Mouse (Mus musculus): ENCODE results near the gene Cdk5. TPM values are rescaled to one million over a fixed set of nuclear protein-coding genes. Genes with fewer than 3 reads are reported as not detected.

The Cdk5 gene
- total and polyA plus RNA-seq, 3 experiments: 12.7 to 26.6 (median 14.3) TPM

- H3K4me1 ChIP-seq (ENCODE audit: insufficient read depth, low read depth, low read length): peaks cover 69% of the 10 kb centered on the region
- peak overlapping the region; percentile 73; the same call in 1 of the 2 replicates for H3K4me3 ChIP-seq (ENCODE audit: low read depth, low read length)
- no peak for ATAC-seq (ENCODE audit: extremely low read depth, insufficient number of reproducible peaks, low FRiP score, poor library complexity, severe bottlenecking)
These were observed 23.3 kb upstream of the Cdk5 start for GRCm38 (mm10) chr5:24446630-24447029.

GRCm38 (mm10) chr5:24445428-24446080 is 22.2 kb upstream of the Cdk5 start:
- no peak for DNase-seq (ENCODE audit: low spot score)
- H3K27me3 ChIP-seq (ENCODE audit: insufficient read depth, low read length): no peaks in the 10 kb centered on the region
- H3K4me3 ChIP-seq (ENCODE audit: low read depth, low read length): peak overlapping the region; percentile 88
- H3K4me1 ChIP-seq (ENCODE audit: insufficient read depth, low read depth, low read length): peaks cover 63% of the 10 kb centered on the region
- H3K9me3 ChIP-seq (replicated peaks): no peaks in the 10 kb centered on the region
- H3K36me3 ChIP-seq (replicated peaks): peaks cover 44% of the 10 kb centered on the region
- no peak for TF ChIP-seq GATA1 (IDR thresholded peaks at IDR 0.05; ENCODE audit: borderline replicate concordance, low read length)
- no peak for TF ChIP-seq CTCF (IDR thresholded peaks at IDR 0.05; ENCODE audit: low read depth, low read length)
- TF ChIP-seq POLR2AphosphoS5 (IDR thresholded peaks at IDR 0.05; ENCODE audit: insufficient replicate concordance, low read depth, low read length): no peak
- ATAC-seq (ENCODE audit: extremely low read depth, insufficient number of reproducible peaks, low FRiP score, poor library complexity, severe bottlenecking): no peak

More at GRCm38 (mm10) chr5:24446630-24447029, 23.3 kb upstream of the Cdk5 start:
- H3K36me3 ChIP-seq (replicated peaks): peaks cover 33% of the 10 kb centered on the region
- H3K9me3 ChIP-seq (replicated peaks): no peaks in the 10 kb centered on the region
- no peaks in the 10 kb centered on the region for H3K27me3 ChIP-seq (ENCODE audit: insufficient read depth, low read length)
- no peak for DNase-seq (ENCODE audit: low spot score)
- TF ChIP-seq GATA1 (IDR thresholded peaks at IDR 0.05; ENCODE audit: borderline replicate concordance, low read length): no peak
- no peak for TF ChIP-seq POLR2AphosphoS5 (IDR thresholded peaks at IDR 0.05; ENCODE audit: insufficient replicate concordance, low read depth, low read length)
- TF ChIP-seq CTCF (IDR thresholded peaks at IDR 0.05; ENCODE audit: low read depth, low read length): no peak
- TF ChIP-seq TAL1 (conservative IDR thresholded peaks at IDR 0.05; ENCODE audit: low read depth, low read length): no peak
- no peak for TF ChIP-seq GATA2 (IDR thresholded peaks at IDR 0.05; ENCODE audit: borderline replicate concordance, low read depth, low read length)

DNA sequence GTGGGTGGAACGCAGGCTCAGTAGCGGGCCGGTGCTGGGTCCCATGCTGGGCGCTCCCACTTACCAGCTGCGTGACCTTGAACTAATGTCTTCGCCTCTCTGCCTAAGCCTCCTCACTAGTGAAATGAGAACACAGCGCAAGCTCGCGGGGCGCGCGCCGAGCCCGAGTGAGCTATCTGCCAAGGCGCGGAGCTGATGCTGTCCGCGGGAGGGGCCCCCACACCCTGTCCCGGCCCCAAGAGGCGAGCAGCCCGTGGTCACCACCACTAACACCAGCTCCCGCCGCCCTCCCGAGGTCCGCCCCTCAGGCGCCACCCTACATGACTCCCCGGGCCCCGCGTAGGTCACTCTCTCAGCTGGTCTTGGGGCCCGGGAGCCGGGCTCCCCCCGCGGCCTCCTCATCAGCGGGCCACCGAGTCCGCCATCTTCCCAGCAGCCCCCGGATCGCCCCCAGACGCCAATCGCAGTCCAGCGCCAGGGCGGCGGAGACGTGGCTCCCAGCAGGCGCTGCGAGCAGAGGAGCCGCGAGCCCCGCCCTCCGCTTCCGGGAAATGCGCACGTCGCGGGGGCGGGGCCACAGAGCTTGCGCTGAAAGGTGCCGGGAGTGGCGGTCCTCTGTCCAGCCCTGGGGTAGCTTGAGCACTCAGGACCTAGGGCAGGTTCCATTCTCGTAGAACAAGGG is 21.6 kb upstream of the Cdk5 start, which contains the start of gene Fastk:
Gene Fastk (minus strand): TSS at position 542 of the 682 bp plus-strand sequence.
- H3K4me1 ChIP-seq (ENCODE audit: insufficient read depth, low read depth, low read length): peaks cover 61% of the 10 kb centered on the region
- peak; percentile 62; the same call in 1 of the 2 replicates for ATAC-seq (ENCODE audit: extremely low read depth, insufficient number of reproducible peaks, low FRiP score, poor library complexity, severe bottlenecking)

DNA sequence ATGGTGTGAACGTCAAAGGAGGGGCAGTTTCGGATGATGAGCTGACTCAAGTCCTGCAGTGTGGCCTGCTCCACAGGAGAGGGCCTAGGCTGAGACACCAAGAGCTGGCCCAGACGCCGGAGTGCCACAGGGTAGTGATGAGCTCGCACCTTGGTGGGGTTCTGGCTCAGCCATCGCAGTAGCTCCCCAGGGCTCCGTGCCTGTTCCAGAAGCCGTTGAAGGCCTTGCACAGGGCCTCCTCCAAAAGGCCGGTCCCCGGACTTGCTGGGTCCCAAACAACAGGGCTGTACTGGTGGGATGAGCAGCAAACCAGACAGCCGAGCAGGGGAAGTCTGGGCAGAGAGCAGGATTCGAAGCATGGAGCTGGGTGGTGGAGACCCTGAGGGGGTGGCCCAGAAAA is 20.6 kb upstream of the Cdk5 start:
- DNase-seq (ENCODE audit: low spot score) (no peak), ATAC-seq (ENCODE audit: extremely low read depth, insufficient number of reproducible peaks, low FRiP score, poor library complexity, severe bottlenecking) (no peak)
- no peaks in the 10 kb centered on the region for H3K27me3 ChIP-seq (ENCODE audit: insufficient read depth, low read length)
- H3K36me3 ChIP-seq (replicated peaks): peaks cover 60% of the 10 kb centered on the region
- TF ChIP-seq POLR2AphosphoS5 (IDR thresholded peaks at IDR 0.05; ENCODE audit: insufficient replicate concordance, low read depth, low read length) (no peak), CTCF (IDR thresholded peaks at IDR 0.05; ENCODE audit: low read depth, low read length) (no peak), GATA1 (IDR thresholded peaks at IDR 0.05; ENCODE audit: borderline replicate concordance, low read length) (no peak), TAL1 (conservative IDR thresholded peaks at IDR 0.05; ENCODE audit: low read depth, low read length) (no peak), GATA2 (IDR thresholded peaks at IDR 0.05; ENCODE audit: borderline replicate concordance, low read depth, low read length) (no peak)
- H3K4me1 ChIP-seq (ENCODE audit: insufficient read depth, low read depth, low read length): peaks cover 65% of the 10 kb centered on the region
- H3K4me3 ChIP-seq (ENCODE audit: low read depth, low read length): peak overlapping the region; percentile 88
- no peaks in the 10 kb centered on the region for H3K9me3 ChIP-seq (replicated peaks)

More for the DNA sequence above, 21.6 kb upstream of the Cdk5 start, which contains the start of gene Fastk:
- Histone ChIP-seq H3K27me3 (ENCODE audit: insufficient read depth, low read length) (no peaks in the 10 kb centered on the region), H3K4me3 (ENCODE audit: low read depth, low read length) (peak within 1 kb of the TSS; percentile 88), H3K9me3 (replicated peaks) (no peaks in the 10 kb centered on the region), H3K36me3 (replicated peaks) (peaks cover 50% of the 10 kb centered on the region)
- peak; percentile 98 for DNase-seq (ENCODE audit: low spot score)
- TF ChIP-seq GATA1 (IDR thresholded peaks at IDR 0.05; ENCODE audit: borderline replicate concordance, low read length): no peak
- TF ChIP-seq POLR2AphosphoS5 (IDR thresholded peaks at IDR 0.05; ENCODE audit: insufficient replicate concordance, low read depth, low read length): no peak
- TF ChIP-seq TAL1 (conservative IDR thresholded peaks at IDR 0.05; ENCODE audit: low read depth, low read length): no peak
- TF ChIP-seq CTCF (IDR thresholded peaks at IDR 0.05; ENCODE audit: low read depth, low read length): no peak
- no peak for TF ChIP-seq GATA2 (IDR thresholded peaks at IDR 0.05; ENCODE audit: borderline replicate concordance, low read depth, low read length)

DNA sequence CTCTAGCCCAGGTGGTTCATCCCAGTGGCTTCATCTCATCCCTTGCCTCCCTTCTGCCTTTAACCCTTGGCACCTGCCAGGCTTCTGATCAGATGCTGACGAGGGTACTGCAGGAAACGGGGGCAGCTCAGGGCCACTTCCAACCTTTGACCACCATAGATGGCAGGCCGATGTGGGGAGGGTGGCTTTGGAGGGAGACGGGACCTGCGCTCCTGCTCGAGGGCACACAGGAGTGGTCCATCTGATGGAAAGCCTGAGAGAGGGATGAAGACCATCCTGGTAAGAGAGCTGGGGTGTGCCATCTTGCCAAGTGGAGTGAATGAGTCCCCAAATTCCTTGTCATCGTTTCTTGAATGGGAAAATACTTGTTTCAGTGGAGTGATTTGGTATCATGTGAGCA is 19.9 kb upstream of the Cdk5 start:
- no peaks in the 10 kb centered on the region for H3K27me3 ChIP-seq (ENCODE audit: insufficient read depth, low read length)
- DNase-seq (ENCODE audit: low spot score) (no peak), ATAC-seq (ENCODE audit: extremely low read depth, insufficient number of reproducible peaks, low FRiP score, poor library complexity, severe bottlenecking) (no peak)
- peaks cover 65% of the 10 kb centered on the region for H3K4me1 ChIP-seq (ENCODE audit: insufficient read depth, low read depth, low read length)
- H3K9me3 ChIP-seq (replicated peaks): no peaks in the 10 kb centered on the region
- TF ChIP-seq POLR2AphosphoS5 (IDR thresholded peaks at IDR 0.05; ENCODE audit: insufficient replicate concordance, low read depth, low read length) (no peak), GATA2 (IDR thresholded peaks at IDR 0.05; ENCODE audit: borderline replicate concordance, low read depth, low read length) (no peak), GATA1 (IDR thresholded peaks at IDR 0.05; ENCODE audit: borderline replicate concordance, low read length) (no peak), CTCF (IDR thresholded peaks at IDR 0.05; ENCODE audit: low read depth, low read length) (no peak), TAL1 (conservative IDR thresholded peaks at IDR 0.05; ENCODE audit: low read depth, low read length) (no peak)
- H3K4me3 ChIP-seq (ENCODE audit: low read depth, low read length): no peak overlapping the region; the same call in 1 of the 2 replicates
- H3K36me3 ChIP-seq (replicated peaks): peaks cover 67% of the 10 kb centered on the region

GRCm38 (mm10) chr5:24442029-24442428 is 18.7 kb upstream of the Cdk5 start:
- H3K36me3 ChIP-seq (replicated peaks): peaks cover 74% of the 10 kb centered on the region
- ATAC-seq (ENCODE audit: extremely low read depth, insufficient number of reproducible peaks, low FRiP score, poor library complexity, severe bottlenecking) (no peak), DNase-seq (ENCODE audit: low spot score) (no peak)
- no peak for TF ChIP-seq CTCF (IDR thresholded peaks at IDR 0.05; ENCODE audit: low read depth, low read length)
- TF ChIP-seq GATA1 (IDR thresholded peaks at IDR 0.05; ENCODE audit: borderline replicate concordance, low read length): no peak
- no peak for TF ChIP-seq GATA2 (IDR thresholded peaks at IDR 0.05; ENCODE audit: borderline replicate concordance, low read depth, low read length)
- no peak for TF ChIP-seq TAL1 (conservative IDR thresholded peaks at IDR 0.05; ENCODE audit: low read depth, low read length)
- no peak for TF ChIP-seq POLR2AphosphoS5 (IDR thresholded peaks at IDR 0.05; ENCODE audit: insufficient replicate concordance, low read depth, low read length)
- H3K4me1 ChIP-seq (ENCODE audit: insufficient read depth, low read depth, low read length): peaks cover 53% of the 10 kb centered on the region
- no peaks in the 10 kb centered on the region for H3K9me3 ChIP-seq (replicated peaks)
- H3K27me3 ChIP-seq (ENCODE audit: insufficient read depth, low read length): no peaks in the 10 kb centered on the region
- no peak overlapping the region for H3K4me3 ChIP-seq (ENCODE audit: low read depth, low read length)
